Mouse (Mus musculus): ENCODE measurements at regions not wholly inside any gene's neighbourhood (a gene's known extent, or its start where the extent isn't known, plus 50 kb on each side); places are given as distances from the start of the nearest gene placed in this dataset.

DNA sequence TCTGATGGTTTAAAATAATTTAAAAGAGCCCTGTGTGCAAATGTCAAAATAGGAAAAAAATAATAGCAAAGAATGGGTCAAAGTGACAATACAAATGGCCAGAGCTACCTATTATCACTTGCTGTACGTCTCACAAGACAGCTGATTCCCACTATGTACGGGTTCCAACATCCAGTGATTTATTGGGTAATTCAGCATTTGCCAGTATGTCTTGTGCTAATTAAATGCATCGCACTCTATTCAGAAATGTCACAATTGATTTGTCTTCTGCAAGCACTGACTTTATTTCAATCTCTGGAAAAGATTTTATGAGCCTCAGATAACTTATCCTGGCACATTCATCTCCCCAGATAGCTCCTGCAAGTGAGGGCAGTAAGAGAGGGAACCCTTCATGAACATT lies 55.1 kb upstream of the Pter start:
- H3K9ac ChIP-seq (ENCODE audit: low read length): no peak overlapping the region
- WGBS: 72% methylated on average over 3 of the region's 3 CpGs
- ATAC-seq (replicated peaks; ENCODE audit: low FRiP score, low TSS enrichment, low read depth) (no peak), DNase-seq (ENCODE audit: low spot score) (no peak)
- no peak overlapping the region for H3K27ac ChIP-seq (ENCODE audit: low read depth)
- H3K4me3 ChIP-seq (ENCODE audit: low read depth, low read length): no peak overlapping the region
- H3K4me1 ChIP-seq (replicated peaks; ENCODE audit: control insufficient read depth, insufficient read depth, low read length): no peaks in the 10 kb centered on the region
- H3K36me3 ChIP-seq (ENCODE audit: control insufficient read depth, insufficient read depth, low read length): no peaks in the 10 kb centered on the region
- H3K27me3 ChIP-seq (replicated peaks; ENCODE audit: control insufficient read depth, insufficient read depth, low read length): no peaks in the 10 kb centered on the region
- H3K9me3 ChIP-seq (ENCODE audit: control insufficient read depth, low read length): no peaks in the 10 kb centered on the region
- H3K4me2 ChIP-seq (ENCODE audit: low read length): no peak overlapping the region

Data from intestine, embryonic 14.5 days (tissue).